Mouse (Mus musculus): ENCODE data around the gene Arhgef6.

GRCm38 (mm10) chrX:57304784-57305287 lies 33.7 kb downstream of the Arhgef6 start:
- TF ChIP-seq CTCF (IDR thresholded peaks at IDR 0.05; ENCODE audit: insufficient read depth, low read depth, low read length), result no peak
- TF ChIP-seq POLR2A (IDR thresholded peaks at IDR 0.05; ENCODE audit: insufficient read depth, low read depth, low read length), result no peak

All from olfactory bulb, adult 2 months (tissue).